Mouse (Mus musculus) kidney, adult 8-10 months (tissue): ENCODE data around the gene Srgap1.

Experiments used
- DNase-seq, 2 experiments: peaks; one replicate each; pipeline ENCODE4 v3.0.0; 2022

Gene Srgap1

GRCm38 (mm10) chr10:121961121-121961893 lies 85.8 kb downstream of the Srgap1 start:
- no peak for DNase-seq

DNA sequence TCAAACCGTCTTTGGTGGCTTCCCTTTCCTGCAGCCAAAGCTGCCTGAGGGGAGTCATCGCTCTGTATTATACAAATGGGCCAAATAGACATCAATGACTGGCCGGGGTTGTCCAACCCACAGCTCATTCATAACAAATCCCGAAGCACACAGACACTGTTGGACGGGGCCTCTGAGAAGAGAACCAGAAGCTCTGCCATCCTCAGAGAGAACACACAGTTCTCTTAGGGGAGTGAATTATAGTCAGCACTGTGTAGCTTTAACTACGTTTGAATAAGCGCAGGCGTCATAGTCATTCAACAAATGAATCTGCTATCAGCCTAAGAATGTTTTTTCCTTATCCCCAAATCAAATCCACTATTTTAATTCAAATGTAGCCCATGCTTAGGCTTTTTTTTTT lies 88.4 kb downstream of the Srgap1 start:
- DNase-seq: no peak

DNA sequence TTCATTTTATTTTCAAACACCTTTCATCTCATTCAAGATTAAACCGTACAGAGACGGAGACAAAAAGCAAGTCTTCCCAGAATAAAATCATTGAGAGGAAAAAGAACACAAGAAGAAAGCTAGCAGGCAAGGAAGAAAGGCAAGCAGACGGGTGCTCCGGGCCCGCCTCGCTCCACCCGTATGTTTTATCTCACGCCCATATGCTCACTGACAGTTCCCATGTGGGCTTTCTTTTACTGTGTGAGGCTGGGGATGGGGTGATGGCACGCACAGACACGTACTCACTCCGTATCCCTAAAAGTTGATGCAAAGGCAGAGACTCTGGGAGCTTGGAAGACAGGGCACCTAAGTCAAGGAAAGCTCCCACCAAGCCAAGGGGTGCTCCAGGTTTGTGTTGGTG lies 90.6 kb downstream of the Srgap1 start:
- DNase-seq: no peak

DNA sequence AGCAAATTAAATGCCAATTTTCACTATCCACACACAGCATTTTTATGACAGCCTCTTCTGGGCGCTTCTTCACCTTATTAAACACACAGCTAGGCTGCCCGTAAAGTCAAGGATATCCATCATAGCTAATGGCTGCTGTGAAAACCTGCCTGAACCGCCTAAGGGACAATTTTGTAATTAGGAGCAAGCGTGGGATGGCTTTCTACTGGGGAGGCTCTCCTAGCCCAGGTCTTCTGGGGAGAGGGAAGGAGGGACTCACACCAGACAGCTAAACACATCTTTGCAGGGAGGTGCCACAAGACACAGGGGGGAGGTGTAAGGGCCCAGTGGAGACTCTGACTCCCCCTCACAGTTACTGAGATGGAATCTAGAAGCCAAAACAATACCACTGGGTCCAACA lies 91.4 kb downstream of the Srgap1 start:
- no peak for DNase-seq

- DNase-seq: no peak
Observed at GRCm38 (mm10) chr10:121954877-121955276, 92.2 kb downstream of the Srgap1 start.

DNA sequence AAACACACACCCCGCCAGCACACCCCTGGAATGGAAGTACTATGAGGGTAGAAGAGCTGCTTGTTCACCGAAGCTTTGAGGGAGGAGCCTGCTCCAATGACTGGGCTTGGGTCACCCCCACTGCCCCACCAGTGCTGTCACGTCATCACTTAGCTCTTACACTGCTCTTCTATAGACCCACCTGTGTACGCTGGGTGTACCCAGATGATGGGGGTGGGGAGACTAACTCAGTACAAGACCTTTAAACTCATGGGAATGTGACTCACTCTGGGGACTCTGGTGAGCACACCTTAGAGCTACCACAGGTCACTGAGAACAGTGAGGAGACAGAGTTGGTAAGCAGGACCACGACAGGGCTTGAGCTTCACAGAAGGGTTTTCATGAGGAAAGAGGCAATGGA lies 94.1 kb downstream of the Srgap1 start:
- no peak for DNase-seq

GRCm38 (mm10) chr10:121946173-121946572 lies 100.9 kb downstream of the Srgap1 start:
- no peak for DNase-seq

GRCm38 (mm10) chr10:121931909-121932308 lies 115.2 kb downstream of the Srgap1 start:
- DNase-seq: no peak

GRCm38 (mm10) chr10:121926094-121926493 lies 121.0 kb downstream of the Srgap1 start:
- DNase-seq: no peak

DNA sequence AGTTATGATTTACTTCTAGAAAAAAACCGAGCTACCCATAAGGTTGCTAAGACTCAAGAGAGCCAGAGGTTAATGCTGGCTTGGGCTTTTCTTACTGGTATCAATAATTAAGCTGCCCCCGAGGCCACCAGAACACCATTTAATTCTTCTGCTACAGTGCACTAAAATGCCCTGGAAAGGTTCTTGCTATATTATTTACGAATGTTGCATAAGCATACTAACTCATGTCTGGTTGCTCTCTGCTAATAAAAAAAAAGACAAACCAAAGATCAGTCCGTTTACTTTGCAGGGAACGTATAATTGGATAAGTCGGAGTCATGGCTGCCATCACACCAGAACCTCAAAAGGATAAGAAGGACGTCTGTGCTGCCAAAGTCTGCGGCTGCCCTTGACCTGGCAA lies 128.1 kb downstream of the Srgap1 start:
- DNase-seq: no peak

DNA sequence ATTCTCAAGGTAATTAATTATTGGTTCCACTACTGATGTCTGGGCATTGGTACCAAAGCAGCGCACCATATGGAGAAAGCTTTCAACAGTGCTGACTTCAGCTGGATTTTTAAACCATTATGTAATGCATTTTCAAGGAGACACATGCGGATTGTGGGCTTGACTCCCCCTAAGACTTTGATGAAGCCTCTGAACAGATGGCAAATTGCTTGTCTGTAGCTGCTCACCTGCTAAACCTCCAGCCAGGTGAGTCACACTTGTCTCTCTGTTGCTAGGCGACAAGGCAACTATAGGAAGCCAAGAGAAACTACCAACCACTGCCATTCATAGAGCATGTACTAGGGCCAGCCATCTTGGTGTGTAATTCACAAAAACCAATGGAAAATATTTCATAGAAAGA lies 128.5 kb downstream of the Srgap1 start:
- no peak for DNase-seq

DNA sequence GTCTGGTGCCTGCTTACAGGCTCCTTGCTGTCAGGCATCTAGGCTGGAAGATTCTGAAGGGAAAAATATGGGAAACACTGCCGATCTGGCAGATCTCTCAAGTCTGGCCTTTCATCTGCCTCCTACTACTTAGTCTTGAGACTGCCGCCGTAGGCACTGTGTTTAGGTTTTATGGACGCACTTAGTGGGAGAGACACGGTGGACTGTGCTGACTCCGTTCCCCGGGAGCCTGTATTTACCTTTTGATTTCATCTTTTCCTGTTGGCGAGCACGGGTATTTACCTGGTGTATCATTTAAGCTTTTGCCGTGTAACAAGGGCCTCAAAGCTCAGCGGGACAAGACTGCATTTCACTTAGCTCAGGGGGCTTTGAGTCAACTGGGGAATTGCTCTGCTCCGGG lies 131.6 kb downstream of the Srgap1 start:
- no peak for DNase-seq

DNA sequence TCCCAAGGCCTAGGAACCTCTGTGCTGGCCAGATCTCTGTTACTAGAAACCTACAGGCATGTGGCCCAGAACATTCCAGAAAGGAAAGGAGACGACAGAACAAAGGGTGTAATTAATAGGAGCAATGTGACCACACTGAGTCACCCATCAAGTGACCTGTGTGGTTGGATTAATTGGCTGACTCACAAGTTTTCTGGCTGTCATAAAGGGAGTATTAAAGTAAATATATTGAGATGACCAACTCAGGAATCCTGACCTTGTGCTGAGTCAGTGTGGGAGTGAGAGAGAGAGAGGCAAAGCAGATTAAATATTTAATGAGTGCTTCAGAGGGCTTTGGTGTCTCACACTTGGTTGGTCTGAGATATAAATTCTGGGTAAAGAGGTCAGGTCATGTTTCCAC lies 143.0 kb downstream of the Srgap1 start:
- peak in 1 of 2 experiments; percentile 26 for DNase-seq

- no peak for DNase-seq
Observed at GRCm38 (mm10) chr10:121902651-121903050, 144.5 kb downstream of the Srgap1 start.

DNA sequence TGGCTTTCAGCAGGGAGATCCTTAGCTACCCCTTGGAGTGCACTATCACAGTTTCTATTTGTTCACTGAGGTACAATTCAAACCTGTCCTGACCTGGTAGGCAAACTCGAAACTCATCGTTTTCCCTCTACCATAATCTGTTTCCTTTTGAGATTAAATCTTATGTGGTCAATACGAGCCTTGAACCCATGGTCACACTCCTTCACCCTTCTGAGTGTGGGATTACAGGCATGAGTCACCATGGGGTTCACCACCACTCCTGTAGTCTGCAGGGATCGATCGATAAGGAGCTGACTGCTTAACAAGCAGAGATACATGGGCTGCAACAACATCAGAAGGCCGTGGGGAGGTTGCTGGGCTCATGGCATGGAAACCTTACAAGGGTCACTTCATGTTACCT lies 146.3 kb downstream of the Srgap1 start:
- DNase-seq: no peak

DNA sequence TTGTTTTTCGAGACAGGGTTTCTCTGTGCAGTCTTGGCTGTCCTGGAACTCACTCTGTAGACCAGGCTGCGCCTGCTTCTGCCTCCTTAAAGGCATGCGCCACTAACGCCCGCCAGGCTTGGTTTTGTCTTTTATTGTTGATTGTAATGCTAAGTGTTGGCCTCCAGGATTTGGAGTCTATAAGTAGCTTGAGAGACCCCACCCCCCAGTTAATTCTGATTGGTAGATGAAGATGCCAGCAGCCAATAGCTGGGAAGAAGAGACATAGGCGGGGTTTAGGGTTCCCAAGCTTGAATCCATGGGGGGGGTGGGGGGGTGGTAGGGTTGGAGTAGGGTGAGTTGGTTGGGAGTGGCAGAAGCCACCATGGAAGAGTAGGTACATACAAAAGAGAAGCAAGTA lies 147.4 kb downstream of the Srgap1 start:
- DNase-seq: no peak

DNA sequence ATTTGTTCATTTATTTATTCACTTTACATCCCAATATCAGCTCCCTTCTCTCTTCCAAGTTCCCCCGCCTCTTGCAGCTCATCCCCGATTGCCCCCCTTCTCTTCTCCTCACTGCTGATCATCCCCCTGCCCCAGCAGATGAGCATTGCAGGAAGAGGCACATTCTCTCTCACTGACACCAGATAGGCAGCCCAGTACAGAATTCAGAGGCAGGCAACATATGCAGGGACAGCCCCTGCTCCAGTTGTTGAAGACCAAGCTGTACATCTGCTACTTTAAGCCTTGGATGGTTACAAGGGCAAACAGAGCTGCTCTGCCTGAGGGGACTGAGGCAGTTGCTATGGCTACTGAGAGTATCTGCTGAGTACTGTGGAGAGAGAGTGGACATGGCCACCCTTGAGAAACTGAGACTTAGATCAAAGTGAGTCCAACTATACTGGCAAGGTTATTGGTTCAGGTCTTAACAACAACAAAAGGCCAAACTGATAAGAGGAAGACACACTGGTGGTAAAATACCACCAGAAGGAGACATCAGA lies 149.2 kb downstream of the Srgap1 start:
- DNase-seq: no peak

DNA sequence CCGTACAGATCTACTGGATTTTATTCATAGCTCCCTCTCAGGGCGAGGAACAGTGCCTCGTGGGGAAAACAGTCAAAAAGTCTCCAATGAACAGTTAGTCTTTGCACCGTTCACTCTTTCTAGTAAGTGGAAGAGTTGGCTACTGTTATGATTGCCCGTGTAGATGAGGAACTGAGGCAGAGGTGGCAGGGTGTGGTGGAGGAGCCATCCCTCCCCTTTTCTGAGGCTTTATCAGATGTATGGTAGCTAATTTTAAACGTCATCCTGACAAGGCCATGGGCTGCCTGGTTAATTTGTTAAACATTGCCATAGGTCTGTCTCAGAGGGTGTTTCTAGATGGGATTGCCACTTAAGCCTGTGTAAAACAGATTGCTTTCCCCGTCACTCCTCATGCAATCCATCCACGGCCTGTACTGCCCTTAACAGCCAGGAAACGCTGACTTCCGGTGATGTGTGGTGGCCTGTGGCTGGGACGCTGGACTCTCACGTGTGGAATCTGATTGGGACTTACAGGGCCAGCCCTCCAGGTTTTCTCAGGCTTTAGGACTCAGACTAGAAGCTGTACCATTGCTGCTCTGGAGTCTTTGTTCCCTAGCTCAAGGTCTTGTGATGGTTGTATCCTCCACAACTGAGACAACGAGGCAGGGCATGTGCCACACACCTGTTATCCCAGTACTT lies 155.6 kb downstream of the Srgap1 start:
- DNase-seq: no peak

GRCm38 (mm10) chr10:121890061-121890460 lies 157.1 kb downstream of the Srgap1 start:
- no peak for DNase-seq

DNA sequence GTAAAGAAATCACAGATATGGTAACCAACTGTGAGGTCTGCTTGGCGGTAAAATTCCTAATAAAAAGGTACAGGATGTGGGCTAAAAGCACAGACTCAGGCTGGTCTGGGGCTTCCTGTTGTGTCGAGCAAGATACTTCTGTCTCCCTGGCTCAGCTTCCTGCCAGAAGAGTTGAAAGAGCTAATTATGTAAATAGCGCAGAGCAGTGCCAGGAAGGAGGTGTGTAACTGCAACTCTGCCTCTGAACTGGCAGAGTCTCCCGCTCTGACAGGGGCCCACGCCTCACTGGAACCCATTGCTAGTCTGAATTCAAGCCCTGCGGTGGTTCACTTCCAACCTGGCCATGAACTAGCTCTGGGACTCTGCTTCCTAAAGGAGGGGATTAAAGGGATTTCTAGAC lies 160.3 kb downstream of the Srgap1 start:
- peak in 1 of 2 experiments; percentile 16 for DNase-seq

DNA sequence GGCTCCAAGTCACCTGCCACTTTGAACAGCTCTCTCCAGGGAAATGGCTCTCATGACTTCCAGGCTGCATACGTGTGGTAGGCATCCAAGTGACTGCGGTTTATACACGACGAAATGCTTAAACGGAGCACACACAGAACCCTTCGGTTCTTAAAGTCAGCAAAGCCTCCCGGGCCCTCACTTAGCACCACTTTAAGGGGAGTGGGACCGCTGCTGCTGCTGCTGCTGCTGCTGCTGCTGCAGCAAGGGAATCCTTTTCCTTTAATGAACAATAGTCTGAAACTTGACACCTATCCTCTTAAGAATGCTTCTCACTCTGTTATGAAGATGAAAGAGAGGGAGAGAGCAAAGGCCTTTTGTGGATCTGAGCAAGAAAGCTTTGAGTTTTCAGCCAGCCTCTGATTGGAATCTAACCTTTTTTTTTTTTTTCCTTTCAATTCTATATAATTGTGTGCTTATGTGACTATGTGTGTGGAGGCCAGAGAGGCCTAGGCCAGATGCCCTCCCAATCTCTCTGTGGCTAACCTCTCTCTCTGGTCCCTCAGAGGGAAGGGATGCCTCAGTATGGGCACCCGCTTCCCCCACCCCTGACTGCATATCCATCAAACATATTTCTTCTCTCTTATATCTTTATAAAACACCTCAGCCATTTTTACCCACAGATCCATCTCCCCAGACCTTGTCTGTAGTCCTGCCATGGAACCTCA lies 161.4 kb downstream of the Srgap1 start:
- DNase-seq: no peak

DNA sequence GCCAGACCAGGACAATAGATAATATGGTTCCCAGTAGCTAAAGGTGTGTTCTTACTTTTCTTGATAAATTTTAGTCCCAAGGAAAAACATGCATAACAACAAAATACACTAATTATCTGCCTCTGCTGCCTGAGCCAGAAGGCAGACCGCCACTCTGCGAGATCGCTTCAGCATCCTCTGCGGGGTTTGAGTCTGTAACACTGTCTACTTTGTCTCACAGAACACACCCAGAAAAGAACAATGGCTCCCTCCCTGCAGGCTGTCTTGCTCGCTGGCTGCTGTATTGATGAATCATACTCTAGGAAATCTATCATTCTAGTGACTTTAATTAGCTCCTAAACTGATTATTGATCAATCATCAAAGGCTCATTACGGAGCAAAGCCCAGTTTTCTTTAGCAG lies 164.7 kb downstream of the Srgap1 start:
- DNase-seq: no peak

DNA sequence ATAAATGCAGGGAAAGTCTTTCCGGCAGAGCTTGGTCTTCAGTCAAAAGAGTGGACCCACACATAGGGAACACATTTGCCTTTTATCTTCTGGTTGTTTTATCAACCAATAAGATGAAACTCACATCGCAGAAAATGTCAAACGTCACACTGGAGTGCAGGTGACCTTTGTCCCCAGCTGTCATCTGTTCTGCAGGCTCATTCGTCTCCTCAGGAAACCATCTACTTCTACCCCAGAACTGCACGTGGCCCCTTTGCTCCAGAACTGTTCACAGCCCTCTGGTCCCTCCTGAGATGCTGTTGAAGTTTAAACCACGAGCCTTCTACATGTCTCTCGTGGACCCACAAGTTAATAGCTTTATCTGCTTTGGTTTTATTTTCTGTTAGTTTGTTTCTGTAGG lies 168.3 kb downstream of the Srgap1 start:
- no peak for DNase-seq

DNA sequence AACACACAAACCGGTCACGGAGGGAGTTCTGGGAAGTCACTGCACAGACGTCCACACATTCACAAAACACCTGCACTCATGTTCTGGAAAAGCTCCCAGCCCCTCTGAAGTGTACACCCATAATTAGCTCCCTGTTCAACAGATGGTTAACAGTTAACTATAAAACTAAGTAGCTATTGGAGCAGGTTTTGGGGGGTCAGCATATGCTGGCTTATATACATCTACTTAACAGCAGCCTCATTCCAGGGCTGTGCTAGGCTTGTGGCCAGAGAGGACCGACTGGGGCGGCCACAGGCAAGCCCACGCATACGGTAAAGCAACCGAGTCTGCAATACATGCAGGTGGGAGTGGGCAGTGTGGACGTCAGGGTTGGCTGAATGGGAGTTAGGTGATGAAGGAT lies 169.2 kb downstream of the Srgap1 start:
- no peak for DNase-seq
